Mouse (Mus musculus) gastrocnemius, adult 8-10 months (tissue): ENCODE data around the gene Prr12. TPM values are rescaled to one million over a fixed set of nuclear protein-coding genes. Genes with fewer than 3 reads are reported as not detected.
A peak's percentile ranks its signal among the peaks of the same experiment; 100 is the strongest.

Experiments
- DNase-seq, 2 experiments: peaks; one replicate each; pipeline ENCODE4 v3.0.0; 2022; ENCODE audit warnings: low spot score in 2 of 2
- total RNA-seq, 4 experiments: library from RNA; stranded (reverse); gene quantifications; 2 replicates each; pipeline ENCODE4 v1.2.4; 2022

Gene Prr12
- total RNA-seq, 4 experiments from 2014 or later = 15.3 to 17.5 (median 15.9) TPM

DNA sequence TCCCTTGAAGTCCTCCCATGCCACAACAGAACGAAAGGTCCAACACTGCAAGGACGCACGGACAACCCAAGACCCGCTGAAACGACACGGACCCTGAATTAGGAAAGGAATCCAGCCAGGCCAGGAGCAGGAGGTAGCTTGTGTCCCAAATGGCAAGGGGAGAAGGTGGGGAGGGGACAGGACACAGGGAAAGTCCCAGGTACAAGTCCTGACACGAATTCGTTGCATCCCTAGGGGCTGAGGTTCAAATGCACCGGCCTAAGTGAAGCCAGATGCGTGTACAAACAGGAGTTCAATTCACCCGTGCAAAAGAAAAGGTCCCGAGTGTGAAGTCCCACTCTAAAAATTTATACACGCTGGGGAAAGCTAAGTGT, 1.1 kb downstream of the Prr12 start:
- DNase-seq = no peak

DNA sequence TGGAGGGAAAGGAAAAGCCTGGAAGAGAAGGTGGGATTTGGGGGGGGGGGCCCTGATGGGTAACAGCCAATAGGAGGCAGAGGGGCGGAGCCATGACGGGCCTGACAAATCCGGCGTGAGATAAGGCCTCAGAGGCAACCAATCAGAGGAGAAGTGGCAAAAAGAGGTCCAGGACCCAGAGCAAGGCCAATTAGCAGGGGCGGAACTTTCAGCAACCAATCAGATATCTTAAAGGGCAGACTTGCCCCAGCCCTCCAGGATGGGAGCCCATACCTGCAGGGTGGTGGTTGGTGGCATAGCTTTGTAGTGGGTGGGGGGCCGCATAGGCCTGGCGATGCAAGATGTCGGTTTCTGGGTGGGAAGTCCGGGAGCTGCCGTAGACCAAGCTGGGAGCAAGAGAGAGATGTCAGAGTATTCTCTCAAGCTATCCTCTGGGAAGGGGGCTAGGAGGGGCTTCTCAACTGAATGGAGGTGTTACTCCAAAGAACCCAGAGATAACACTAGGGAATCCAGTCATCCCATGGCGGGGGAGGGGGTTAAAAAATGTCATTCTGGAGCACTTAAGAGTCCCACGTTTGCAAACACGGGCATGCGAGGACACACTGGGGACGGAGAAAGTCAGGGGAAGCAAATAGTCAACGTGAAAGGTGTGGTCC, 1.6 kb downstream of the Prr12 start:
- DNase-seq = peak; percentile 43 to 60

DNA sequence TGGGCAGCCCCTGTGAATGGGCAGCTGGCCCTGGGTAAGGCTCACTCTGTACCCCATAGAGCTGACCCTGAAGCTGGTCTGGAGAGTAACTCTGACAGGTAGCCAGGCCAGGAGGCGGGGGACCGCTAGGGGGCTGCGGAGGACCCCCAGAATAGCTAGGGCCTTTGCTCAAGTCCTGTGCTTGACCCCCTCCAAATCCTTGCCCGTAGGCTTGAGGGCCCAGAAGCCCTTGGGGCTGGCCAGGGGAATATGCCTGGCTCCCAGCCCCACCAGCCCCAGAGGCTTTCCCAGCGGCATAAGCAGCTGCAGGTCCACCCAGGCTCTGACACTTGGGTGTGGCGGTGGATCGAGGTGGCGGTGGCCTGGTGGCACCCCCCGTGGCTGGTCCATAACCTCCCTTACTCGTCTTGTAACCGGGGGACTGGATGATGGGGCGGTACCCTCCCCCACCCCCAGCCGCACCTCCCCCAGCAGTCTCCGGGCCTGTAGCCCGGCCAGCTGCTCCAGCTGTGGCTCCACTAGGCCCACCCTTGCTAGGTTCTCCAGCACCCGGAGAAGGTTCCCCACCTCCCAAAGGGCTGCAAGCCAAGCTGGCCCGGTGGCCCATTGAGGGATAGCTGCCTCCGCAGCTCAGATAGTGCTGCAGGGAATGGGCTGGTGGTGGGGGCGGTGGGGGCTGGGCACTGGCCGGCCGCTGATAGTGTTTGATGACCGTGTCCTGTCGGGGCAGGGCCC, 3.6 kb downstream of the Prr12 start:
- no peak for DNase-seq

DNA sequence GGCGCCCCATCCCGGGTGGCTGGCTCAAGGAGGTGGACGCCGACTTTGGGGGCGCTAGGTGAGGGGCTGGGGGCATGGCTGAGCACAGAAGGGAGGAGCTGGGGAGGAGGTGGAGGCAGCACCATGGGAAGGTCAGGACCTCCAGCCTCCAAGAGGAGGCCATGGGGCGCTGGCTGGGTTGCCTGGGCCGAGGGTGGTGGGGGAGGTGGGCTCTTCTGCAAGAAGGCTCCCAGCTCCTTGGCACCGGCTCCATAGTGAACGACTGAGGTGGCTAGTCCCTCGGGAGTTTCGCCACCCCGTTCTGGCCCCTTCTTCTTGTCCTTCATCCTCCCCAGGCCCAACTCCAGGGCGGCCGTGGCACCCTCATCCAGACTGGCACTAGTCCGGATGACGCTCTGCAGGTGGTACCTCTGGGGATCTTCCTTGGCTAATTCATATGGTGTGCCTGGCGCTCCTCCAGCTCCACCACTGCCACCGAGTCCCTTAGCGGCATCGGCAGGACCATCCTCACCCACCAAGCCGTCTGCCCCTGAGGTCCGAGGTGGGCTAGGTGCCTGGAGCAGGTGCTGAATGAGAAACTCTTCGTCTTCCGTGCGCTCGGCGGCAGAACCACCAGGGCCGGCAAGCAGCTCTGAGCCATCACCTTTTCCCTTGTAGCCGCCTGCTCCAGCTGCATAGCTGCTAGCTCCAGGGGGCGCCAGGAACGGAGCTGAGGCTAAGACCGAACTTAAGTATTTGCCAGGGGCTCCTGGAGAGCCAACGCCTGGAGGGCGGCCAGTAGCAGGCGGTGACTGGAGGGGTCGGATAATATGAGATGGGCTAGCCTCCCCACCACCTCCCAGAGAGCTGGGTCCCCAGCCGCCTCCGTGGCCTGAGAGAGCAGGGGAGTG, 4.4 kb downstream of the Prr12 start:
- no peak for DNase-seq

DNA sequence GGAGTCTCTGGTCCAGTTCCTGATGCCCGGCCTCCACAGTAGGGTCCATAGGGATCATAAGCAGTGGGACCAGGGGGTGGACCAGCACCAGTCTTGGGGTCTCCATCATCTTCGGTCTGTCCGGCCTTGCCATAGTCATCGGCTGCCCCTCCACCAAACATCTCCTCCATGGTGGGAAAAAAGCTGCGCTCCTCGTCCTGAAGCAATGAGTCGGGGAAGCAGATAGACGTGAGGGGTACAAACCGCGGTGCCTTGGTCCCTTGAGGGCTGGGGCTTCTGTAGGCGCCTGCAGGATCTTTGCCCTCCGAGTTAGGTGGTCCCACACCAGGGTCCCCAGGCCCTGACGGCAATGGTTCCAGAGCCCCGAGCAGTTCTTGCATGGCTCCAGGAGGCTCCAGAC, 5.2 kb downstream of the Prr12 start:
- DNase-seq = no peak

DNA sequence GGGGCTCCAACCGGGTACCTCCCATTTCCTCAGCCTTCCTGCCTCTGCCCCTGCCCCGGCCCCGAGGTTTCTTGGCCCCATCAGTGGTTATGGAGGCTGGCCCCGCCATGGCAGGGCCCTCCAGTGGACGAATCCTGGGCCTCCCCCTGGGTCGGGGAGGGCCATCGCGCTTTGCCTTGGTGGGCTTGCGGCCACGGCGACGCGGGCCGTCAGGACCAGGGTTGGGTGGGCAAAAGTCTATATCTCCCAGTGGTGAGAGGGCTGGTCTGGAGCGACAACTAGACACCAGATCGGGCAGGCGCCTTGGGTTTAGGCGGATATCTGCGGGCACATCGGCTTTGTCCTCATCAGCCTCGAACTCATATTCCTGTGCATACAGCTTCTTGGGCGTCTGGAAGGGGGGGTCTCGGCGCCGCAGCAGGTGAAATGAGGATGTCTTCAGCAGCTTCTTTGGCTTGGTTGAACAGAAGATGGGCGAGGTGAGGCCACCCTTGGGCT, 5.8 kb downstream of the Prr12 start:
- DNase-seq = no peak

DNA sequence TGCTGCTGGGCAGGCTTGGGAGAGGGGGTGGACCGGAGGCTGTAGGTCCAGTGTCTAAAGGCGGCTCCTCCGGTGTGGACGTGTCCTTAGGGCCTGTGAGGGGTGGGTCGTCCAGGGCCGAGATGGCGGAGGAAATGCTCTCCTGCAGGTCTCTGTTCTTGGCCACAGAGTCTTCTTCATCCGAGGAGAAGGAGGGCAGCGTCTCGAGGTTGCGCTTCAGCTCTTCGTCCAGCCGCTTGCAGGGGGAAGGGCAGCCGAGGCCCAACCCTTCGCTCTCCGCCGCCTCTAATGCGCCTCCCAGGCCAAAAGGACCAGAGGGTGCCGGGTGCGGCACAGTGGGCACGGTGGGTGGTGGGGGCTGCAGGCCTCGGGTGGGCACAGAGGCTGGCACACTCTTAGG, 6.9 kb downstream of the Prr12 start:
- no peak for DNase-seq

DNA sequence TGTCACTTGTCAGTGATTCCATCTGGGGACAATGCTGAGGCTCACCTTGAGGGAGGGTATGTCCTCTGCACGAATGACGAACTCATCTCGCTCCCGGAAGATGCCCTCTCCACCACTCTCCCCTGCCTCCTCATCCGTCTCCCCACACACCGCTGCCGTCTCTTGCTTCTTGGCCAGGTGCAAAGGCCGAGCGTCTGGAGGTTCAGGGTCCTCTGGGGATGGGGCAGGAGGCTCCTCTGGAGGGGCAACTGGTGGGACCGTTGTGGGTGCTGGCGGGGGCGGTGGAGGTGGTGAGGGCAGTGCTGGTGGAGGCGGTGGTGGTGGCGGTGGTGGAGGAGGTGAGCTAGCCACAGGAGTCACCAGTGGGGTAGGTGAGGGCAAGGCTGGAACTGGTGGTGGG, 9.4 kb downstream of the Prr12 start:
- DNase-seq = no peak

DNA sequence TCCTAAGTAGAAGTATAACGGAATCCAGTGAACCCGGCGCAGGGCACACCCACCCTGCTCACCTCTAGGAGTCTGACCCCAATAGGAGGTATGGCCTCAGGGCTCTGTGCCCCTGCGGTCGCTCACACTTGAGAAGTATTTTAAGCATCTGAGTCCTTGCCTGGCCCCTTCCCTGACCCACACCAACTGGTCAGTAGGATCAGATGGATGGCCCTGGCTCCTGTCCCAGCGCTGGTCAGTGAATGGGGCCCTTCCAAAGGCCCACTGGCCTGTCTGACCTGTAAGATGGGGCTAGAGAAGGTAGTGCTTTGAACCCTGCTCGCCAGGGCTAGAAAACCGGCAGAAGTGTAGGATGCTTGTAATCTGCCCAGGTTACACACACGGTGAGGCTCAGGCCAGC, 11.8 kb downstream of the Prr12 start:
- DNase-seq = peak; percentile 72 to 82

DNA sequence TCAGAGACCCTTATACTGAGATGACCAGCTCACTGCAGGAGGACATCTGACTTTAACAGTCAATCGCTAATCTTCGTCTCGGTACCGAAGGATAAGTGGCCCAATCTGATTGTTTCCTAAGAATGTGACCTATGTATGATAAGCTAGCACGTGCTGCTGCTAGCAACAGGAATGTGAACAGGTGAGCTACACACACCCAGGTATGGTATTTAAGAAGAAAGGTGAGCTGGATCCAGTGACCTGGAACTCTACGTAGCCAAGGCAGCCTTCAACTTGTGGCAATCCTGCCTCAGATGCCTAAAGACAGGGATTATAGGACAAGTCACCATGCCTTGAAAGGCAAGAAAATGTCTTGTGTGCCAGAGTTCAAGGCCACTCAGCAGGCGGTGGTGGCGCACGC, 14.3 kb downstream of the Prr12 start:
- DNase-seq = no peak

DNA sequence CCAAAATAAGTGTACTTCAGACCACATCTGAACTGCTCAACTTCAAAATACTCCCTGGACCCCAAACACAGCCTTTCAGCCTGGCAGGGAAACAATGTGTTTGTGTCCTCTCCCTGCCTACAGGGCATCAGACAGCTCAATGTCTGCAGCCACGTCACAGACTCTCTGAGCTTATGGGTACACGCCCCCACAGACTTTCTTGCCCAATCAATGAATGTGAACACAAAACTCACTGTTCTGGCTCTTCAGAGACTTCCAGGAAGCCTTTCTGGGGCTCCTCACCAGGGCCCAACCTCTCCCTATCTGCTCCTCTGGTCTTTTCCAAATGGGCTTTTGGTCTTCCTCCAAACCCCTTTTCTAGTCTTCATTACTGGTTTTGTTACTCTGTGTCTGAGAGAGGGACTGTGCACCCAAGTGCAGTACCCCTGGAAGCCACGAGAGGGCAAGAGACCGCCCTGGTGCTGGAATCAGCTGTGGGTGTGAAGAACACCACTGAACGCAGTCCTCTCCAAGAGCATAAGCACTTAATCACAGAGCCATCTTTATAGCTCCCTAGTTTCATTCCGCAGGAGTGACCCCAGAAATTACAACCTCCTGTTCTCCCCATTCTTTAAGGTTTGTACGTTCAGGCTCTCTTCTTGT, 14.8 kb downstream of the Prr12 start:
- no peak for DNase-seq

DNA sequence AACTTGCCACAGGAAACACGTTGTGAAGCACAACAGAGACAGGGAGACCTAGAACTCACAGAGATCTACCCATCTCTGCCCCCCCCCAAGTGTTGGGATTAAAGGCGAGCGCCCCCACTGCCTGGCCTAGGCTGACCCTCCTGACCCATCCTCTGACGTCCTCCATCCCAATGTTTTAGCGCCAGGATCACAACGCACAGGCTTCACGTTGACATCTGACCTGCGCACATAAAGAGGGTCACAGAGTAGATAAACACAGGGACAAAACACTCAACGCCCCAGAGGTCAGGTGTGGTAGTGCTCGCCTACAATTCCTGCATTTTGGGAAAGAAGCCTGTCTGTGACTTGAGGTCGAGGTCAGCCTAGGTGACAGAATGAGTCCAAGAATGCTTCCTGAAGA, 16.0 kb downstream of the Prr12 start:
- no peak for DNase-seq

DNA sequence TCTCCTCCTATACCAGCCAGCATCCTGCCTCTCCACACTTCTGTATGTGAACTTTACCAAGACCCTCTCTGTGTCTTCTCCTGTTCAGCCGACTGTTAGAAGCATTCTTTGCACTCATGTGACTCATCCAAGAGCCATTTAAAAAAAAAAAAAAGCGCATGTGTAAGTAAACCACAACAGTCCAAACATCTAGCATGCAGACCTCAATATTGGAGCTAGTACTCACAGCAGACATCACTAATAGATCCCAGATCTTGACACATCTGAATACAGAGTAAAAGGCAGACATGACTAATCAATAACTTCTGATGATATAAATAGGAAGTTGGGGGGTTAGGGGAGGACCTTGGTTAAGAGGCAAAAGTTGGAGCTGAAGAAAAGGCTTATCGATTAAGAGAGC, 17.1 kb downstream of the Prr12 start:
- DNase-seq = no peak

DNA sequence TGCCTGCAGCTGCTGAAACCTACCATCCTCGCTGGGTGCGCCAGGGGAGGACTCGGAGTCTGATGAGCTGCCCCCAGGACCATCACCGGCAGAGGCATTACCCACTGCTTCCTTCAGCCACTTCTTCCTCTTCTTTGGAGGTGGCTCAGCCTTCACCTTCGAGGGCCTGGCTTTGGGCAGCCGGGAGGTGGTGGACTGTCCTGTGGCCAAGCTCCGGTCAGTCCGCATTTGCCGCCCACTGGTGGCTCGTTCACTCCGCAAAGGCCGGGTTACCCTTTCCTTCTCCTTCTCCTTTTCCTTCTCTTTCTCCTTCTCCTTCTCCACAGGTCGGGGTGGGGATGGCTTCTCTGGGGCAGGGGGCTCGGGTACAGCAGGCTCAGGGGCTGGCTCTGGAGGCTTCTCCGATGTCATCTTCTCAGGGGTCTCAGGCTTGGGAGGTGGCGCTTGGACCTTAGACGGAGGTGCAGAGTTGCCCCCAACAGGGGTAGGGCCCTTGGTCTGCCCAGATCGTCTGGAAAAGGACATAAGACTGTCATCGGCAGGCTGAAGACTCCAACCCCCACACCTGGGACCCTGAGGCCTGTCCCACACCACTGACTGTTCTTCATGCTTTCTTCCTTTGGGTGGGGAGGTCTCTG, 18.8 kb downstream of the Prr12 start:
- no peak for DNase-seq

DNA sequence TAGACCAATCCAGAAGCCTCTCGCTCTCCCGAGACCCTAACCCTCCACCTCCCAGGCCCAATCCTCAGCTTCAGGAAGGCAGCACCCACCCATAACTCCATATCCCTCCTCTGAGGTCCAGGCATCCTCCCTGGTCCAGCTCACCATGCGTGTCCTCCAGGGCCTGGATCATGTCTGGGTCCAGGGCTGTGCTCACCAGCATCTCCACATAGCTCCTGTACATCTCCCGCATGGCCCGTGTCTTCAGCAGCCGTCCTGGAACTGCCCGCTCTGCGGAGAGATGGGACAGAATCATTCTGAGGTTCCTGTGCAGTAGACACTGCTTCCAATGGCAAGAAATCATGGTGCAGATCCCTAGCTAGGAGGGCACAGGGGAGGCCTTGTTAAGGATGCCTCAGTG, 21.8 kb downstream of the Prr12 start:
- DNase-seq = no peak

DNA sequence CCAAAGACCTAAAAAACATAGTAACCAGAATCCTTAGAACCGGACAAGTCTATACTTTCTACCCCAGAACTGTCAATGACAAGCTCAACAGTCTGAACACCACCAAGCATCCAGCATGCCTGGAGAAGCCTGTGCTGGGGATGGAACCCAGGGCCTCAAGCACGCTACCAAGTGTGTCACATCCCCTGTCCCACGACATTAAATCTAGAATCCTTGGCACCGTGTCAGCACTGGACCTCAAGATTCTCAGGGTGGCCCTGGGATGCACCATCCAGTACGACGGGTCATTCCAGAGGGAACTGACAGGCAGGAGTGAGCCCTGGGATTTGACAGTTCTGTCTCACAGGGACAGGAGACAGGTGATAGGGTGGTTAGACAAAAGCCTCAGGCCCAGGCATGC, 22.7 kb downstream of the Prr12 start:
- no peak for DNase-seq

DNA sequence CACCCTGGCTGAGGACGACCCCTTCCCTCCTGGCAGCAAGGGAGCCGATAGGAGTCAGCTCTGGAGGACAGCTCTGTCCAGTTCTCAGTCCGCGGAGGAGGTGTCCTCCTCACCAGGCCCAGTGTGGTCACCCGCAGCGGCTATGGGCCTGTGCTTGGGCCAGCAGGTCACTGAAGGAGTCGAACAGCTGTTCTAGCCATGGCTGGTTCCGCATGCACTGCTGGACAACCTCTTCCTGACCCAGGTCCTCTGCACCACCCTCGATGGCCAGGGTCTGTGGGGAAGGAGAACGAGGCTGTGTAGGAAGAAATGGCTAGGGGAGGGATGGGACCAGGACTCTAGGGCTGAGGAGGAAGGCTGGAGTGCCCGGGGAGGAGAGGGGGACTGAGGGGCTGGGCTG, 24.3 kb downstream of the Prr12 start:
- DNase-seq = no peak

DNA sequence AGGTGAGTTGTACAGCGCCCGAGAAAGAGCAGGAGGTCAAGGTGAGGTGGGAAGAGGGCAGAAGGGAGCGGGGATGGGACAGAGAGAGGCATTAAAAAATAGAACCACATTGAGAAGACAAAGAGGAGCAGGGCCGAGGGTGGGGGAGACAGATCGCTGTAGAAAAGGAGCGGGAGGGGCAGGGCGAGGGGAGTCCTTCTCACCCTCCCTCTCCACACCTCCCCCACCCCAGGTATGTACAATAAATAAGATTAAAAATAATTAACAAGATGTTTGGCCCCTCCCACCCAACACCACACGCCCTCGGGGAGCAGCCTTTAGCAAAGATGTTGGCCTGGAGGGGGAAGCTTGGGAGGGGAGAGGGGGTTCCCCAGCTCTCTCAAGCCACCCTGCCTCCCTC, 24.9 kb downstream of the Prr12 start:
- no peak for DNase-seq

DNA sequence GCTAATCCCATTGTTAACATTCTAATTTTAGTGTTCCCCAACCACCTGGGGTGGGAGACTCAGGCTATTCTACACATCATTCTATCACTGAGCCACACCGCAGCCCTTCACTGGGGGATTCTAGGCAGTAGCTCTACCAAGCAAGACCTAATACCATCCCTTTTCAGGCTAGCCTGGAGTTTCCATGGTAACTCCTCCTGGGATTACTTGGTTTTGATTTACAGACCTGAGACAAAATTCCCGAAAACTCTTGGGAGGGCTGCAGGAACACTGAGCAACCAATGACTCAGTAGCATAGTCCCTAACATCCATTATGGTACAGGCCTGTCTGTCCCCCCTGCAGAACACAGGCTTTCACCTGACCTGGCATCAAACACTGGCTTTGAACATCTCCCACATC, 26.4 kb downstream of the Prr12 start:
- no peak for DNase-seq

DNA sequence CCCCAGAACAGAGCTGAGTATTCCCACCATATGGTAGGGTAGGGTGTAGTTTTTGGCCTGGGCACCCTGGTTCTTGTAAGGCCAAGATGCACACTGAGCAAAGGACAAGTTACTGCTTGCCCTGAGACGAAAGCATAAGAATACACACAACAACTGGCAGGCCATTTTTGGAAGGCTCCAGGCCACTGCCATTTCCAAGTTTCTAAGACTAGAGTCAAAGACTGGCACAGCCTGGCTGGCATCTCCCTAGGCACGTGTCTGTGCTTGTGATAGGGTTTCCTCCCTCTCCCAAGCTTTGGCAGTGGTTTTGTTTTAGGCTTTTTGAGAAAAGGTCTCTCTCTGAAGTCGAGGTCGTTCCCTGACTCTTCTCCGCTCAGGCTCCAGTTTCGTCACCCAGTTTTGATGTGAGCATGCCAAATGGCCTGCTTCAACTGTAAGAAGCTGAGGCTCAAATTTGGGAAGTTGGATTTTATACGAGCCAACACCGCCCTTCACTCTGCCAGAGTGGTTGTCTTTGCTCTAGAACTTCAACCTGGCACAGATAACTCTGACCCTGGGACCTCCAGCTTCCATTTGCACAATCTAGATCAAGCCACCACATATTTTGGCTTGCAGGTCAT, 27.0 kb downstream of the Prr12 start:
- peak; percentile 38 to 45 for DNase-seq
